Mouse (Mus musculus) left cerebral cortex, adult 11 months (tissue): ENCODE results near the gene Lrpap1.

ENCODE experiments used
- DNase-seq: peaks from one replicate; pipeline ENCODE4 v3.0.0; 2022; ENCODE audit warnings: low spot score

Lrpap1 gene

GRCm38 (mm10) chr5:35104960-35105921, at the start of gene Lrpap1:
Gene Lrpap1, minus strand, starts transcription at chr5:35105766.
- DNase-seq, result peak; percentile 79

GRCm38 (mm10) chr5:35149939-35150338, 44.4 kb upstream of the Lrpap1 start:
- no peak for DNase-seq

GRCm38 (mm10) chr5:35149526-35149925, 44.0 kb upstream of the Lrpap1 start:
- DNase-seq, result no peak

- DNase-seq, result no peak
Measured at GRCm38 (mm10) chr5:35147963-35148767, 42.6 kb upstream of the Lrpap1 start.

GRCm38 (mm10) chr5:35147155-35147962, 41.8 kb upstream of the Lrpap1 start:
- no peak for DNase-seq

- no peak for DNase-seq
Measured at GRCm38 (mm10) chr5:35146747-35147146, 41.2 kb upstream of the Lrpap1 start.

- no peak for DNase-seq
Measured at GRCm38 (mm10) chr5:35144716-35145115, 39.1 kb upstream of the Lrpap1 start.

- no peak for DNase-seq
Measured at GRCm38 (mm10) chr5:35143460-35144245, 38.1 kb upstream of the Lrpap1 start.

GRCm38 (mm10) chr5:35142910-35143309, 37.3 kb upstream of the Lrpap1 start:
- DNase-seq, result no peak

- DNase-seq, result peak; percentile 62
Measured at GRCm38 (mm10) chr5:35141316-35141715, 35.8 kb upstream of the Lrpap1 start.

GRCm38 (mm10) chr5:35138183-35138611, 32.6 kb upstream of the Lrpap1 start:
- DNase-seq, result peak; percentile 46

- peak; percentile 76 for DNase-seq
Measured at GRCm38 (mm10) chr5:35137510-35138182, 32.1 kb upstream of the Lrpap1 start.

- no peak for DNase-seq
Measured at GRCm38 (mm10) chr5:35135903-35136302, 30.3 kb upstream of the Lrpap1 start.

GRCm38 (mm10) chr5:35134286-35134685, 28.7 kb upstream of the Lrpap1 start:
- DNase-seq, result no peak

- no peak for DNase-seq
Measured at GRCm38 (mm10) chr5:35133468-35133867, 27.9 kb upstream of the Lrpap1 start.

GRCm38 (mm10) chr5:35132278-35132980, 26.9 kb upstream of the Lrpap1 start:
- DNase-seq, result no peak

- DNase-seq, result peak; percentile 76
Measured at GRCm38 (mm10) chr5:35131773-35132172, 26.2 kb upstream of the Lrpap1 start.

- no peak for DNase-seq
Measured at GRCm38 (mm10) chr5:35131237-35131636, 25.7 kb upstream of the Lrpap1 start.

GRCm38 (mm10) chr5:35129767-35130191, 24.2 kb upstream of the Lrpap1 start:
- no peak for DNase-seq

- peak; percentile 47 for DNase-seq
Measured at GRCm38 (mm10) chr5:35129208-35129607, 23.6 kb upstream of the Lrpap1 start.
